Mouse (Mus musculus) kidney, embryonic 14.5 days (tissue): Measurements from ENCODE around the gene Cdk5r1. TPM values are rescaled to one million over a fixed set of nuclear protein-coding genes. Genes with fewer than 3 reads are reported as not detected.
A peak's percentile ranks its signal among the peaks of the same experiment; 100 is the strongest.

ENCODE experiments used
- ATAC-seq: fragments of 200-750 bp; cut with Nextera tagmentation; 2 replicates; pipeline ENCODE4 v1.8.0; 2017; ENCODE audit warnings: moderate number of reproducible peaks, mild to moderate bottlenecking, moderate TSS enrichment, moderate library complexity; ENCODE audit not compliant: low FRiP score, low TSS enrichment
- H3K27ac ChIP-seq: fragments of 300-500 bp; sonication (generic); 2 replicates; pipeline ENCODE4 v1.5.1; 2014; ENCODE audit warnings: low read depth, mild to moderate bottlenecking, low read length, moderate library complexity, mixed read lengths
- H3K27me3 ChIP-seq: fragments of 300-500 bp; sonication (generic); 2 replicates; pipeline ENCODE4 v1.6.1; 2014; ENCODE audit warnings: mild to moderate bottlenecking, low read length; ENCODE audit not compliant: control insufficient read depth, insufficient read depth
- H3K36me3 ChIP-seq: fragments of 300-500 bp; sonication (generic); 2 replicates; pipeline ENCODE4 v1.6.1; 2014; ENCODE audit warnings: low read length, mixed read lengths; ENCODE audit not compliant: control insufficient read depth, insufficient read depth
- H3K4me1 ChIP-seq: fragments of 300-500 bp; sonication (generic); 2 replicates; pipeline ENCODE4 v1.6.1; 2014; ENCODE audit warnings: low read length, mixed read lengths; ENCODE audit not compliant: control insufficient read depth, insufficient read depth
- H3K4me2 ChIP-seq: fragments of 300-500 bp; sonication (generic); replicated peaks from 2 replicates; pipeline ENCODE4 v1.6.1; 2014; ENCODE audit warnings: low read depth, mild to moderate bottlenecking, low read length
- H3K4me3 ChIP-seq: fragments of 300-500 bp; sonication (generic); 2 replicates; pipeline ENCODE4 v1.5.1; 2014; ENCODE audit warnings: mild to moderate bottlenecking, low read length
- H3K9ac ChIP-seq: fragments of 300-500 bp; sonication (generic); 2 replicates; pipeline ENCODE4 v1.6.1; 2014; ENCODE audit warnings: low read depth, mild to moderate bottlenecking, low read length, moderate library complexity
- H3K9me3 ChIP-seq: fragments of 300-500 bp; sonication (generic); 2 replicates; pipeline ENCODE4 v1.6.1; 2016; ENCODE audit warnings: low read length; ENCODE audit not compliant: control insufficient read depth
- whole genome bisulfite sequencing: fragments of 180-500 bp; shearing (Covaris S2); extraction: QIAGEN DNeasy Blood & Tissue Kit; methylation state at CpG from one replicate; pipeline ENCODE4 v1.1.7; 2014; 5-methylcytosine and 5-hydroxymethylcytosine counted together
- polyA plus RNA-seq: library from polyadenylated mRNA; unstranded; fragments of >200 nt; fragmentation: Nextera tagmentation; extraction: Ambion mirVana; gene quantifications from 2 replicates; pipeline ENCODE4 v1.2.1, GENCODE M21; 2014

The Cdk5r1 gene
- polyA plus RNA-seq, 1 experiment from 2014 or later: 0.84 TPM

DNA sequence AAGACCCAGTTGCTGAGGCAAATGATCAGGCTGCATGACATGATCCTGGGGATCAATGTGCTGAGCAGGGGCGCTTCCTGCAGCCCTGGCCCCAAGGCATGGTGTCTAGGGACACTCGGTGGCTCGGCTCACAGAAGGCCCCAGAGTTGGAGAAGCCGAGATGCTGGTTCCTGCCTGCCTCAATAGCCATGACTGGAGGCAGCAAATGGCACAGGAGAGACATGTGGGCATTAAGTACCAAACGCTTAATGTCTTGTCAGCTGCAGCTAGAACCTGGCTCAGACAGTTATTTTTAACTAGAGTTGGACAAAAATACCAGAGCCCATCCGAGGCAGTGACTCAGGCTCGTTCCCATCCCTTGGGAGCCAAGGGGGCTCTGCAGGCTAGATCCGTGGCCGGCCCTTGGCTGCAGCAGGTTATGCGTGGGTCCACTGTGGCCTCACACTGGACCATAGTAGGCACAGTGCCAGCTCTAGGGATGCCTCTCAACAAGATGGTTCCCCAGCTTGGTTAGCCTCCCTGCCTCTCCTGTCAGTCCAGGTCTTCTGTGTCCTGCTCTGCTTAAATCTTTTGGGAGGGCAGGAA is 8.9 kb downstream of the Cdk5r1 start:
- no peak for ATAC-seq
- 74% methylated on average over 10 of the region's 10 CpGs for WGBS
- H3K4me3 ChIP-seq: no peak overlapping the region

GRCm38 (mm10) chr11:80487904-80488587 is 11.2 kb downstream of the Cdk5r1 start:
- Histone ChIP-seq H3K4me3 (no peak overlapping the region), H3K36me3 (no peaks in the 10 kb centered on the region), H3K9me3 (no peaks in the 10 kb centered on the region), H3K27ac (no peak overlapping the region), H3K4me1 (peaks cover 14% of the 10 kb centered on the region), H3K4me2 (no peak overlapping the region), H3K27me3 (no peaks in the 10 kb centered on the region), H3K9ac (no peak overlapping the region)
- no peak for ATAC-seq
- WGBS: 72% methylated on average over 15 of the region's 15 CpGs

More for the DNA sequence above, 8.9 kb downstream of the Cdk5r1 start:
- H3K4me1 ChIP-seq: peaks cover 14% of the 10 kb centered on the region
- no peak overlapping the region for H3K27ac ChIP-seq
- no peaks in the 10 kb centered on the region for H3K36me3 ChIP-seq
- no peak overlapping the region for H3K4me2 ChIP-seq
- no peak overlapping the region for H3K9ac ChIP-seq
- no peaks in the 10 kb centered on the region for H3K27me3 ChIP-seq
- no peaks in the 10 kb centered on the region for H3K9me3 ChIP-seq

GRCm38 (mm10) chr11:80489172-80489881 is 12.5 kb downstream of the Cdk5r1 start:
- H3K4me1 ChIP-seq: peaks cover 14% of the 10 kb centered on the region
- H3K4me3 ChIP-seq: no peak overlapping the region
- peak overlapping the region; percentile 18; the same call in 1 of the 2 replicates for H3K9ac ChIP-seq
- no peak for ATAC-seq
- H3K27ac ChIP-seq: no peak overlapping the region
- no peak overlapping the region; the same call in 1 of the 2 replicates for H3K4me2 ChIP-seq
- H3K9me3 ChIP-seq: no peaks in the 10 kb centered on the region
- 28% methylated on average over 12 of the region's 12 CpGs for WGBS
- no peaks in the 10 kb centered on the region for H3K27me3 ChIP-seq
- H3K36me3 ChIP-seq: no peaks in the 10 kb centered on the region

DNA sequence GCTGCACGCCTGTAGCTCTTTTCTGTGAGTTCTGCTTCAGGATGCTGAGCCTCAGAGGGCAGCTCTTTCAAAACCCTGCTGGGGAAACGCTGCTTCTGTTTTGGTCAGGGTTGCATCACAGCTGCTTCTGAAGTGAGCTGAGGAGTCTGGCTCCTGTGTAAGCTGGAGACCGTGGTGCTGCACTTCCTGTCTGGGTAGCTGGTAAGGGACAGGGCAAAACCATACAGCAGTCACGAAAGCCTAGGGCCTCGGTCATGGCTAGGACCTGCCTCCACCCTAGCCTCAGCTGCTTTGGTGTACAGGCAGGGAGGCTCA is 13.0 kb downstream of the Cdk5r1 start:
- Histone ChIP-seq H3K27me3 (no peaks in the 10 kb centered on the region), H3K9ac (peak overlapping the region; percentile 18; the same call in 1 of the 2 replicates), H3K4me1 (peaks cover 14% of the 10 kb centered on the region), H3K36me3 (no peaks in the 10 kb centered on the region), H3K27ac (no peak overlapping the region), H3K9me3 (no peaks in the 10 kb centered on the region), H3K4me2 (no peak overlapping the region; the same call in 1 of the 2 replicates), H3K4me3 (no peak overlapping the region)
- no peak for ATAC-seq
- WGBS: 42% methylated on average over 5 of the region's 5 CpGs

DNA sequence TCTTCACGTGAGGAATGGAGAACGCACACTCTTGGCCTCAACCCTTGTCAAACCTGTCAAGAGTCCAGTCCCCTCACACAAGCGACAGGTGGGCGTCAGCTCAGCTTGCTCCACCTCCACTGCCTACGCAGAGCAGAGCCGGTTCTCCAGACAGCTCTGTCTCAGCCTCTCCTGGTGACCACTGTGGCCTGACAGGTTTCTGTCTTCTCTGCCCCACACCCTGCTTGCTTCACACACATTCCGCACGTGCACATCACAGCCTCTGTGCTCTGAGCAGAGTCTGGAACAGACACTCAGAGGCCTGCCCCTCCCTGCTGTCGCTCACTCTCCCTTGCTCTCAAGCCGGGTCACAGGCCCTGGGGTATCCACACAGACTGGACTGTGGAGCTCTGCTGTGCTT is 14.0 kb downstream of the Cdk5r1 start:
- Histone ChIP-seq H3K27ac (no peak overlapping the region), H3K9ac (no peak overlapping the region), H3K4me3 (no peak overlapping the region), H3K27me3 (no peaks in the 10 kb centered on the region), H3K36me3 (no peaks in the 10 kb centered on the region), H3K4me2 (no peak overlapping the region), H3K9me3 (no peaks in the 10 kb centered on the region), H3K4me1 (peaks cover 14% of the 10 kb centered on the region)
- WGBS: 65% methylated on average over 10 of the region's 10 CpGs
- no peak for ATAC-seq

DNA sequence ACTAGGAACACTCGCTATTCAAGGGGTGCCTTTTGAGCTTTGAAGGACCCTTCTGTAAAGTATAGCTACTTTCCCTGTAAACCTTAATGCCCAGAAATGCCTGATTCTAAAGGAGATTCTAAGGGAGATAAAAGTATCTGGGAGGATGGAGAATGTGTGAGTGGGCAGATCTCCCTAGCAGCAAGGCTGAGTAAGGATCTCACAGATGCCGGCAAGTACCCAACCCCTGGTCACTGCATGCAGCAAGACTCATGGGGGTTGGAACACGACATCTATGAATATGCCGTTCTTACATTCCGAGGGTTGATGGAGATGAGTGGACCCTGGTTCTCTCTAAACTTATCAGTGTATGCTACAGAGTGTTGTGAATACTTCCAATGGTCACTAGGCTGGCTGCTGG is 16.4 kb downstream of the Cdk5r1 start:
- Histone ChIP-seq H3K4me1 (peaks cover 14% of the 10 kb centered on the region), H3K4me3 (no peak overlapping the region), H3K36me3 (no peaks in the 10 kb centered on the region), H3K27ac (no peak overlapping the region), H3K9ac (no peak overlapping the region), H3K27me3 (no peaks in the 10 kb centered on the region), H3K9me3 (no peaks in the 10 kb centered on the region), H3K4me2 (no peak overlapping the region)
- 93% methylated on average over 5 of the region's 5 CpGs for WGBS
- no peak for ATAC-seq

- H3K9ac ChIP-seq: no peak overlapping the region
- H3K9me3 ChIP-seq: no peaks in the 10 kb centered on the region
- no peak overlapping the region for H3K4me2 ChIP-seq
- H3K4me3 ChIP-seq: no peak overlapping the region
- WGBS: 79% methylated on average over 9 of the region's 9 CpGs
- ATAC-seq: no peak
- H3K36me3 ChIP-seq: no peaks in the 10 kb centered on the region
- H3K27me3 ChIP-seq: no peaks in the 10 kb centered on the region
- H3K4me1 ChIP-seq: peaks cover 6% of the 10 kb centered on the region; the same call in 1 of the 2 replicates
- H3K27ac ChIP-seq: no peak overlapping the region
Observed at GRCm38 (mm10) chr11:80494852-80495251, 18.0 kb downstream of the Cdk5r1 start.

GRCm38 (mm10) chr11:80495972-80496371 is 19.1 kb downstream of the Cdk5r1 start:
- H3K27me3 ChIP-seq: no peaks in the 10 kb centered on the region
- no peaks in the 10 kb centered on the region for H3K9me3 ChIP-seq
- H3K9ac ChIP-seq: no peak overlapping the region
- H3K4me2 ChIP-seq: no peak overlapping the region
- no peak for ATAC-seq
- H3K27ac ChIP-seq: no peak overlapping the region
- 87% methylated on average over 6 of the region's 6 CpGs for WGBS
- H3K36me3 ChIP-seq: no peaks in the 10 kb centered on the region
- no peak overlapping the region for H3K4me3 ChIP-seq
- 0 out of 2 replicates have a peak, but pooled peaks cover 3% of the 10 kb centered on the region for H3K4me1 ChIP-seq

DNA sequence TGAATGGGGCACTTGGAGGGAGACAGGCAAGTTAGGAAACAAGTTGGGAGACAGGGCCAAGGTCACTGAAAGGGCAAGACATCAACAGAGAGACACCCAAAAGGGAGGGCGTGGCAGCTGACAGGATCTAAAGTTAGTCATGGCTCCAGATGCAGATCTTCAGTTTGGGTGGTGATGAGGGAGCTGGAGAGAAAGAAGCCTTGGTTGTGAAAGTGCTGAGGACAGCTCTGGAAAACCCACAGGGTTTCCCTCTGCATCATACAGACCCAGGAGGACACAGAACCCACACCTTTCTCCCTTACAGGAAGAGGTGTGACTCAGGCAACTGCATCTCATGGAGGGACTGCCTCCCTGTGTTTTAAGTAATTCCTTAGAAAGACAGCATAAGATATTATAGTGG is 19.8 kb downstream of the Cdk5r1 start:
- no peak for ATAC-seq
- H3K4me3 ChIP-seq: no peak overlapping the region
- WGBS: 88% methylated on average over 1 of the region's 1 CpGs

More for the DNA sequence above, 19.8 kb downstream of the Cdk5r1 start:
- Histone ChIP-seq H3K4me2 (no peak overlapping the region), H3K4me1 (0 out of 2 replicates have a peak, but pooled peaks cover 3% of the 10 kb centered on the region), H3K27me3 (no peaks in the 10 kb centered on the region), H3K9me3 (no peaks in the 10 kb centered on the region), H3K36me3 (no peaks in the 10 kb centered on the region), H3K9ac (no peak overlapping the region), H3K27ac (no peak overlapping the region)
